ENCODE assay signal across 26 mouse cellular contexts in the genomic region with DNA sequence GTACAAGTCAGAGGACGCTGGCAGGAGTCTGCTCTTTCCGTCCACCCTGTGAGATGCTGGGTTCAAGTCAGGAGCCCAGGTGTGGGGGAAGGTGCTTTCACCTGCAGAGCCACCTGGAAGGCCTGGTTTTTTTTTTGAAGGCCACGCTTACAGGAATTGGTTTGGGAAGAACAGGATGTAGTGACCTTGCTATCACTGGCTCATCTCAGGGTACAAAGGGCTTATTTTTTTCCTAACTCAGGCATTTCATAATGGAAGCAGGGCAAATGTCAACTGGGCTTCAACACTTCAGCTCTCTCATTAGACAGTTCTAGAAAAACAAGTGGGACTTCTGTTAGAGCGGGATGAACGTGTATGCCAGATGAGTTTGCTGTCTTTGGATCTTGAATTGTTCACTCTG. TPM values are rescaled to one million over a fixed set of nuclear protein-coding genes. Genes with fewer than 3 reads are reported as not detected.
DNase-seq lines count a peak whose midpoint lies in the region; ATAC-seq and TF ChIP-seq lines count a peak whose summit lies in the region.
"Had no signal": no experiment of that assay in that cellular context is flagged by ENCODE, and none has a peak within 500 bp of the region (broad histone marks: within the 10 kb centered on the region; RNA-seq: fewer than 3 reads in every experiment).

No protein-coding gene starts in this region.

- ATAC-seq in kidney, embryonic 15.5 days (replicated peaks; ENCODE audit: low FRiP score), result no peak
- no peak for ATAC-seq in kidney, embryonic 14.5 days (ENCODE audit: low FRiP score, low TSS enrichment)
- no peak for ATAC-seq in liver, embryonic 12.5 days
- ATAC-seq: activated CD4-positive, CD25-positive, alpha-beta regulatory T cell, adult 4 months; CD4-positive, CD25-positive, alpha-beta regulatory T cell, adult 4 months; Patski had no signal

- no peak overlapping the region for H3K4me2 ChIP-seq in kidney, embryonic 15.5 days
- no peak overlapping the region for H3K4me2 ChIP-seq in kidney, embryonic 14.5 days (replicated peaks; ENCODE audit: low read depth, low read length)
- H3K4me2 ChIP-seq in liver, embryonic 12.5 days, result no peak overlapping the region

- no peaks in the 10 kb centered on the region for H3K36me3 ChIP-seq in kidney, adult 2 months (ENCODE audit: control insufficient read depth, insufficient read depth, low read length)
- H3K36me3 ChIP-seq in kidney, embryonic 15.5 days, result no peaks in the 10 kb centered on the region
- H3K36me3 ChIP-seq in kidney, embryonic 14.5 days (ENCODE audit: control insufficient read depth, insufficient read depth, low read length), result no peaks in the 10 kb centered on the region
- no peaks in the 10 kb centered on the region for H3K36me3 ChIP-seq in liver, adult 2 months (ENCODE audit: control insufficient read depth, insufficient read depth, low read length)
- no peaks in the 10 kb centered on the region for H3K36me3 ChIP-seq in liver, embryonic 12.5 days
- H3K36me3 ChIP-seq: G1E had no signal

- no peak overlapping the region for H3K9ac ChIP-seq in kidney, embryonic 15.5 days
- H3K9ac ChIP-seq in kidney, embryonic 14.5 days (ENCODE audit: low read depth, low read length), result no peak overlapping the region
- no peak overlapping the region for H3K9ac ChIP-seq in liver, adult 2 months (ENCODE audit: low read depth, low read length)
- H3K9ac ChIP-seq in liver, embryonic 12.5 days, result no peak overlapping the region

- no peaks in the 10 kb centered on the region for H3K4me1 ChIP-seq in kidney, adult 2 months (ENCODE audit: control insufficient read depth, insufficient read depth, low read length)
- H3K4me1 ChIP-seq in kidney, embryonic 15.5 days, result 0 out of 2 replicates have a peak, but pooled peaks cover 4% of the 10 kb centered on the region
- no peaks in the 10 kb centered on the region; the same call in 1 of the 2 replicates for H3K4me1 ChIP-seq in kidney, embryonic 14.5 days (ENCODE audit: control insufficient read depth, insufficient read depth, low read length)
- peaks cover 4% of the 10 kb centered on the region; the same call in 1 of the 2 replicates for H3K4me1 ChIP-seq in liver, adult 2 months (ENCODE audit: control insufficient read depth, insufficient read depth, low read length)
- no peaks in the 10 kb centered on the region for H3K4me1 ChIP-seq in liver, embryonic 12.5 days

- no peak for TF ChIP-seq CTCF in kidney, adult 2 months (conservative IDR thresholded peaks at IDR 0.05; ENCODE audit: insufficient read depth, insufficient read length, low read depth, low read length)
- TF ChIP-seq CTCF in liver, adult 2 months (IDR thresholded peaks at IDR 0.05; ENCODE audit: low read depth, low read length), result no peak

- WGBS in kidney, adult 2 months, result 63% methylated on average over 5 of the region's 5 CpGs
- 71% methylated on average over 5 of the region's 5 CpGs for WGBS in kidney, embryonic 15.5 days
- 79% methylated on average over 5 of the region's 5 CpGs for WGBS in kidney, embryonic 14.5 days
- WGBS in liver, adult 2 months, result 33% methylated on average over 5 of the region's 5 CpGs
- 62% methylated on average over 5 of the region's 5 CpGs for WGBS in liver, embryonic 12.5 days (ENCODE audit: insufficient replicate concordance)

- peak; percentile 28 for DNase-seq in kidney, adult 2 months
- peak; percentile 45 for DNase-seq in kidney, adult 9 months
- peak; percentile 93 for DNase-seq in liver, adult 2 months (ENCODE audit: extremely low read depth, low read depth, low spot score)
- DNase-seq in yolk sac, embryonic 10.5 days (ENCODE audit: low spot score), result peak; percentile 49
- no peak for DNase-seq in embryo, embryonic 9.5 days (ENCODE audit: extremely low spot score)
- DNase-seq: adrenal gland, adult 2 months; adrenal gland, adult 8-10 months; adrenal gland, postnatal 10 days; adrenal gland, postnatal 14 days; adrenal gland, postnatal 25 days; adrenal gland, postnatal 36 days; B cell, adult 2 months; cerebellum, adult 11 months; cerebellum, adult 11-12 months had no signal

- no peaks in the 10 kb centered on the region for H3K27me3 ChIP-seq in kidney, adult 2 months (replicated peaks; ENCODE audit: control insufficient read depth, insufficient read depth, low read length)
- H3K27me3 ChIP-seq in kidney, embryonic 15.5 days, result 0 out of 2 replicates have a peak, but pooled peaks cover 7% of the 10 kb centered on the region
- no peaks in the 10 kb centered on the region for H3K27me3 ChIP-seq in kidney, embryonic 14.5 days (ENCODE audit: control insufficient read depth, insufficient read depth, low read length)
- H3K27me3 ChIP-seq in liver, adult 2 months (ENCODE audit: control insufficient read depth, insufficient read depth, low read length), result no peaks in the 10 kb centered on the region
- no peaks in the 10 kb centered on the region for H3K27me3 ChIP-seq in liver, embryonic 12.5 days (replicated peaks)

- no peak overlapping the region for H3K4me3 ChIP-seq in kidney, adult 2 months (ENCODE audit: insufficient read depth, low read depth, low read length)
- H3K4me3 ChIP-seq in kidney, embryonic 15.5 days (replicated peaks), result no peak overlapping the region
- no peak overlapping the region for H3K4me3 ChIP-seq in kidney, embryonic 14.5 days (ENCODE audit: low read length)
- no peak overlapping the region for H3K4me3 ChIP-seq in liver, adult 2 months (ENCODE audit: insufficient read depth, low read depth, low read length)
- no peak overlapping the region for H3K4me3 ChIP-seq in liver, embryonic 12.5 days

- no peaks in the 10 kb centered on the region for H3K79me2 ChIP-seq in liver, adult 2 months (ENCODE audit: control insufficient read depth, insufficient read depth, low read length)

- no peak for TF ChIP-seq POLR2A in kidney, adult 2 months (IDR thresholded peaks at IDR 0.05; ENCODE audit: low read depth, low read length)
- TF ChIP-seq POLR2A in liver, adult 2 months (IDR thresholded peaks at IDR 0.05; ENCODE audit: extremely low read depth, insufficient read depth, low read length), result no peak

- no peak overlapping the region for H3K27ac ChIP-seq in kidney, adult 2 months (ENCODE audit: insufficient read depth, low read depth, low read length)
- H3K27ac ChIP-seq in kidney, embryonic 15.5 days, result no peak overlapping the region
- no peak overlapping the region for H3K27ac ChIP-seq in kidney, embryonic 14.5 days (ENCODE audit: low read depth, low read length)
- peak overlapping the region; percentile 67 for H3K27ac ChIP-seq in liver, adult 2 months (replicated peaks; ENCODE audit: insufficient read depth, low read depth, low read length)
- no peak overlapping the region for H3K27ac ChIP-seq in liver, embryonic 12.5 days

- no peaks in the 10 kb centered on the region for H3K9me3 ChIP-seq in kidney, embryonic 15.5 days (replicated peaks)
- H3K9me3 ChIP-seq in kidney, embryonic 14.5 days (ENCODE audit: control insufficient read depth, low read length), result no peaks in the 10 kb centered on the region
- H3K9me3 ChIP-seq in liver, embryonic 12.5 days (replicated peaks), result no peaks in the 10 kb centered on the region
- H3K9me3 ChIP-seq: G1E had no signal

RNA-seq across cellular contexts. Expression of a gene that starts 14.1 kb away (rescaled TPM):
- polyA plus RNA-seq in kidney, adult 2 months (2012; rRNA removed), result 0.04 TPM in 1 of 2 replicates, not detected in the other
- polyA plus RNA-seq in kidney, embryonic 15.5 days (2015; fragmentation: Nextera tagmentation; extraction: Ambion mirVana), result not detected in 2 replicates
- polyA plus RNA-seq in kidney, embryonic 14.5 days (2014; fragmentation: Nextera tagmentation; extraction: Ambion mirVana), result not detected in 2 replicates
- 815 and 1,088 TPM in 2 replicates for total RNA-seq in liver, adult 2 months (2014; rRNA removed)
- polyA plus RNA-seq in liver, adult 2 months (2012; rRNA removed), result 868 and 1,411 TPM in 2 replicates
- 0.10 and 0.13 TPM in 2 replicates for polyA plus RNA-seq in liver, embryonic 12.5 days (2016; fragmentation: Nextera tagmentation; extraction: Ambion mirVana)
- total RNA-seq: adrenal gland, postnatal 25 days; CH12.LX; ES-E14; MEL had no signal
- polyA plus RNA-seq: activated CD4-positive, CD25-positive, alpha-beta regulatory T cell, adult 4 months; C2C12; CD4-positive, CD25-positive, alpha-beta regulatory T cell, adult 4 months; G1E had no signal

RNA-seq across cellular contexts. Expression of a gene that starts 35.2 kb away (rescaled TPM):
- 0.34 and 0.59 TPM in 2 replicates for polyA plus RNA-seq in kidney, adult 2 months (2012; rRNA removed)
- polyA plus RNA-seq in kidney, embryonic 15.5 days (2015; fragmentation: Nextera tagmentation; extraction: Ambion mirVana), result 0.16 and 0.30 TPM in 2 replicates
- not detected in 2 replicates for polyA plus RNA-seq in kidney, embryonic 14.5 days (2014; fragmentation: Nextera tagmentation; extraction: Ambion mirVana)
- total RNA-seq in liver, adult 2 months (2014; rRNA removed), result 0.18 and 0.20 TPM in 2 replicates
- polyA plus RNA-seq in liver, adult 2 months (2012; rRNA removed), result 0.22 and 0.39 TPM in 2 replicates
- polyA plus RNA-seq in liver, embryonic 12.5 days (2016; fragmentation: Nextera tagmentation; extraction: Ambion mirVana), result not detected in 2 replicates
- total RNA-seq: CH12.LX, G1E, MEL had no signal
- polyA plus RNA-seq: activated CD4-positive, CD25-positive, alpha-beta regulatory T cell, adult 4 months; brain, embryonic 14.5 days; C2C12; CD4-positive, CD25-positive, alpha-beta regulatory T cell, adult 4 months; G1E; Patski had no signal

RNA-seq across cellular contexts. Expression of a gene that starts 42.3 kb away (rescaled TPM):
- 10.7 and 10.8 TPM in 2 replicates for polyA plus RNA-seq in kidney, adult 2 months (2012; rRNA removed)
- polyA plus RNA-seq in kidney, embryonic 15.5 days (2015; fragmentation: Nextera tagmentation; extraction: Ambion mirVana), result 3.1 and 3.7 TPM in 2 replicates
- 2.1 and 4.0 TPM in 2 replicates for polyA plus RNA-seq in kidney, embryonic 14.5 days (2014; fragmentation: Nextera tagmentation; extraction: Ambion mirVana)
- total RNA-seq in liver, adult 2 months (2014; rRNA removed), result 0.37 and 0.81 TPM in 2 replicates
- polyA plus RNA-seq in liver, adult 2 months (2012; rRNA removed), result 0.23 and 0.70 TPM in 2 replicates
- polyA plus RNA-seq in liver, embryonic 12.5 days (2016; fragmentation: Nextera tagmentation; extraction: Ambion mirVana), result 0.07 and 0.15 TPM in 2 replicates
- total RNA-seq: adrenal gland, postnatal 25 days; CH12.LX; MEL had no signal
- polyA plus RNA-seq: activated CD4-positive, CD25-positive, alpha-beta regulatory T cell, adult 4 months; adrenal gland, adult 2 months; C2C12; CD4-positive, CD25-positive, alpha-beta regulatory T cell, adult 4 months; G1E had no signal

Comparison
In these comparisons a context has a peak if more than half of its experiments do, and no peak if none do; other contexts are left out.
1. RNA of a gene that starts 14.1 kb away (polyA plus RNA-seq): 868 to 1,411 TPM in liver, adult 2 months; 0.10 to 0.13 TPM in liver, embryonic 12.5 days, 0.04 TPM in kidney, adult 2 months, not detected in kidney, embryonic 15.5 days and not detected in kidney, embryonic 14.5 days; every median in the first group is over 100 times any median in the second.